Mouse (Mus musculus) neural tube, embryonic 14.5 days (tissue): Measurements from ENCODE around the gene Tmpo. TPM values are rescaled to one million over a fixed set of nuclear protein-coding genes. Genes with fewer than 3 reads are reported as not detected.

Experiments
- ATAC-seq: fragments of 200-750 bp; cut with Nextera tagmentation; 2 replicates; pipeline ENCODE4 v1.8.0; 2017; ENCODE audit warnings: low read depth, mild to moderate bottlenecking, moderate TSS enrichment, moderate library complexity
- H3K27ac ChIP-seq: fragments of 300-500 bp; sonication (generic); 2 replicates; pipeline ENCODE4 v1.5.1; 2014; ENCODE audit warnings: low read depth, mild to moderate bottlenecking, control low read depth, low read length, moderate library complexity, mixed read lengths
- H3K27me3 ChIP-seq: fragments of 300-500 bp; sonication (generic); 2 replicates; pipeline ENCODE4 v1.6.1; 2014; ENCODE audit warnings: low read length; ENCODE audit not compliant: control insufficient read depth, insufficient read depth
- H3K36me3 ChIP-seq: fragments of 300-500 bp; sonication (generic); 2 replicates; pipeline ENCODE4 v1.6.1; 2014; ENCODE audit warnings: low read length, mixed read lengths; ENCODE audit not compliant: control insufficient read depth, insufficient read depth
- H3K4me1 ChIP-seq: fragments of 300-500 bp; sonication (generic); 2 replicates; pipeline ENCODE4 v1.6.1; 2014; ENCODE audit warnings: low read length; ENCODE audit not compliant: control insufficient read depth, insufficient read depth
- H3K4me2 ChIP-seq: fragments of 300-500 bp; sonication (generic); 2 replicates; pipeline ENCODE4 v1.6.1; 2014; ENCODE audit warnings: mild to moderate bottlenecking, low read depth, low read length, control low read depth
- H3K4me3 ChIP-seq: fragments of 300-500 bp; sonication (generic); 2 replicates; pipeline ENCODE4 v1.5.1; 2014; ENCODE audit warnings: low read depth, low read length, control low read depth, mixed read lengths
- H3K9ac ChIP-seq: fragments of 300-500 bp; sonication (generic); replicated peaks from 2 replicates; pipeline ENCODE4 v1.6.1; 2014; ENCODE audit warnings: low read depth, mild to moderate bottlenecking, control low read depth, low read length, mixed read lengths
- H3K9me3 ChIP-seq: fragments of 300-500 bp; sonication (generic); 2 replicates; pipeline ENCODE4 v1.6.1; 2016; ENCODE audit warnings: low read length; ENCODE audit not compliant: control insufficient read depth
- WGBS: fragments of 180-500 bp; shearing (Covaris S2); extraction: QIAGEN DNeasy Blood & Tissue Kit; methylation state at CpG from one replicate; pipeline ENCODE4 v1.1.7; 2014; 5-methylcytosine and 5-hydroxymethylcytosine counted together
- polyA plus RNA-seq: library from polyadenylated mRNA; unstranded; fragments of >200 nt; fragmentation: Nextera tagmentation; extraction: Ambion mirVana; gene quantifications from 2 replicates; pipeline ENCODE4 v1.2.1, GENCODE M21; 2014

Tmpo gene
- polyA plus RNA-seq, 1 experiment from 2014 or later, result 96.1 TPM

GRCm38 (mm10) chr10:91137400-91137799, 43.7 kb downstream of the Tmpo start:
- no peak overlapping the region for H3K4me3 ChIP-seq
- H3K36me3 ChIP-seq, result no peaks in the 10 kb centered on the region
- no peak overlapping the region for H3K9ac ChIP-seq
- no peak overlapping the region for H3K27ac ChIP-seq
- H3K4me1 ChIP-seq, result no peaks in the 10 kb centered on the region
- WGBS, result 65% methylated on average over 9 of the region's 9 CpGs
- no peak overlapping the region for H3K4me2 ChIP-seq
- no peak for ATAC-seq
- no peaks in the 10 kb centered on the region for H3K9me3 ChIP-seq
- H3K27me3 ChIP-seq, result no peaks in the 10 kb centered on the region

DNA sequence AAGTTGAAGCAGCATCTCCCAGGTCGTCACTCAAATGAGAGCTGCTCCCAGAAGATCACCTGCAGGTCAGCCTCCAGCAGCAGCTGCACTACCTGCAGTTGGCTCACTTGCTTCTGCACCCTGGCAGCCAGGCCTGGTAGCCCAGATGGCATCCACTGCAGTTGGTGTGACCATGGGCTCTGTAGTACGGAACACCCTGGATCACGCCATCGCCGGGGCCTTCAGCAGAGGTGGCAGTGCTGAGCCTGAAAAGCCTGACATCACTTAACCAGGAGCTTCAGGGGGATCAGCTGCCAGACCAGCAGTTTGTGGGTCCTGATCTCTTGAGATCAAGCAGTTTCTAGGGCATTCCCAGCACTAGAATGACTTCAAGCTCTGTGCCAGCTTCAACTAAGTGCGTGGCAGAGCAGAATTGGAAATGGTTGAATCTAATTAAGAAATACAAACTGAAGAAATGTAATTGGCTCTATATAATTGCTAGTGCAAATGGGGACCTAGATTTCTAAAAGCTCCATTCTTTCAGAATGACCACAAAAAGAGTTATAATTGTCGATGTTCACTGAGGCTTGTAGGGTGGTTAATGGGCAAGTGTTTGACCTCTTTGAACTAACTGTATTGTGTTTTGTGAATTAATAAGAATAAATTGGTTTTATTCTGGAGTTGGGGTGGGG, 45.7 kb downstream of the Tmpo start:
- Histone ChIP-seq H3K4me1 (no peaks in the 10 kb centered on the region), H3K4me3 (no peak overlapping the region), H3K27ac (no peak overlapping the region), H3K9ac (no peak overlapping the region), H3K27me3 (no peaks in the 10 kb centered on the region), H3K9me3 (no peaks in the 10 kb centered on the region), H3K4me2 (no peak overlapping the region), H3K36me3 (no peaks in the 10 kb centered on the region)
- WGBS, result 86% methylated on average over 7 of the region's 7 CpGs
- ATAC-seq, result no peak

- Histone ChIP-seq H3K27ac (no peak overlapping the region), H3K9ac (no peak overlapping the region), H3K36me3 (no peaks in the 10 kb centered on the region), H3K4me3 (no peak overlapping the region), H3K4me1 (no peaks in the 10 kb centered on the region), H3K27me3 (no peaks in the 10 kb centered on the region), H3K4me2 (no peak overlapping the region), H3K9me3 (no peaks in the 10 kb centered on the region)
- 61% methylated on average over 1 of the region's 1 CpGs for WGBS
- ATAC-seq, result no peak
These were observed 49.5 kb downstream of the Tmpo start for GRCm38 (mm10) chr10:91131565-91131964.

GRCm38 (mm10) chr10:91130792-91131191, 50.3 kb downstream of the Tmpo start:
- Histone ChIP-seq H3K27me3 (no peaks in the 10 kb centered on the region), H3K9ac (no peak overlapping the region), H3K4me1 (no peaks in the 10 kb centered on the region), H3K9me3 (no peaks in the 10 kb centered on the region), H3K4me3 (no peak overlapping the region), H3K4me2 (no peak overlapping the region), H3K36me3 (no peaks in the 10 kb centered on the region), H3K27ac (no peak overlapping the region)
- WGBS, result 83% methylated on average over 3 of the region's 3 CpGs
- no peak for ATAC-seq

DNA sequence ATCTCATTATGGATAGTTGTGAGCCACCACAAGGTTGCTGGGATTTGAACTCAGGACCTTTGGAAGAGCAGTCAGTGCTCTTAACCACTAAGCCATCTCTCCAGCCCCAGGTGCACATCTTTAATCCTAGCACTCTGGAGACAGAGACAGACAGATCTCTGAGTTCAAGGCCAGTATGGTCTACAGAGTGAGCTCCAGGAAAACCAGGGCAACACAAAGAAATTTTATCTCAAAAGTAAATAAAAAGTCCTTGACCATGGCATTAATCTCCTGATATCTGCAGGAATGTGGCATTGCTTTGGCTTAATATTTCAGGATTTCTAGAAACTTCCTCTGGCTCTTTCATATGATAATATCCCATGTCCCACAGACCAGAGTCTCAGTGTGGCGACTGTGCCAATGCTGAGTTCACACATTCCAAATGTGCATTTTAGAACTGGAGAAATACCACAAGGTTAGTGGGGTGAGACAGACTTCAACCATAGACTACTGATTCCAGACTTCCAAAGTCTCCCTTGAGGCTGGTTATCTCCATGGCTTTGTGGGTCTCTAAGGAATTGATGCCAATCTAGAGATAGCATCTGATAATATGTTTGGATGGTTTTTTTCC, 52.5 kb downstream of the Tmpo start:
- Histone ChIP-seq H3K9me3 (no peaks in the 10 kb centered on the region), H3K4me1 (no peaks in the 10 kb centered on the region), H3K4me2 (no peak overlapping the region), H3K4me3 (no peak overlapping the region), H3K27me3 (no peaks in the 10 kb centered on the region), H3K9ac (no peak overlapping the region), H3K27ac (no peak overlapping the region), H3K36me3 (no peaks in the 10 kb centered on the region)
- WGBS, result 70% methylated on average over 1 of the region's 1 CpGs
- ATAC-seq, result no peak

DNA sequence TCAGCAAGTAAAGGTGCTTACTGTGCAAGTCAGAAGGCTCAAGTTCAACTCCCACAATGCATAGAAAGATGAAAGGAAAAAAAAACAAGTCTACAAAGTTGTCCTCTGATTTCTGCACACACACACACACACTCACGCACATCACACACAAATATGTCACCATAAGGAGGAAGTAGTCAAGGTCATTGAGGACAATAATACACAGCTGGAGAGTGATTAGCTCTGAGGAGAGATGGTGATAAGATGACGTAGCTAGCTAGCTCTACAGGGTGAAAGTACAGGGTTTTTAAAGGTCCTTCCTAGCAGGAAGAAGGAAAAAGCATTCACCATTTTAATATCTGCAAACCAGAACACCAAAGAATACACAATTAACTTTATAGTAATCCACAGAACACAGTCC, 53.7 kb downstream of the Tmpo start:
- no peaks in the 10 kb centered on the region for H3K27me3 ChIP-seq
- H3K4me1 ChIP-seq, result peaks cover 7% of the 10 kb centered on the region
- no peak for ATAC-seq
- H3K9me3 ChIP-seq, result no peaks in the 10 kb centered on the region
- H3K4me3 ChIP-seq, result no peak overlapping the region
- no peak overlapping the region for H3K27ac ChIP-seq
- H3K4me2 ChIP-seq, result no peak overlapping the region
- H3K36me3 ChIP-seq, result no peaks in the 10 kb centered on the region
- H3K9ac ChIP-seq, result no peak overlapping the region
- 77% methylated on average over 2 of the region's 2 CpGs for WGBS

- Histone ChIP-seq H3K9me3 (no peaks in the 10 kb centered on the region), H3K36me3 (no peaks in the 10 kb centered on the region), H3K9ac (no peak overlapping the region), H3K4me1 (peaks cover 13% of the 10 kb centered on the region), H3K4me2 (no peak overlapping the region), H3K27me3 (no peaks in the 10 kb centered on the region), H3K27ac (no peak overlapping the region), H3K4me3 (no peak overlapping the region)
- ATAC-seq, result no peak
- WGBS, result 79% methylated on average over 10 of the region's 10 CpGs
These were observed 54.3 kb downstream of the Tmpo start for GRCm38 (mm10) chr10:91126618-91127355.

- Histone ChIP-seq H3K4me3 (peak within 1 kb of the TSS; percentile 99), H3K9ac (peak within 1 kb of the TSS; percentile 98), H3K27me3 (no peaks in the 10 kb centered on the region), H3K9me3 (no peaks in the 10 kb centered on the region), H3K4me2 (peak within 1 kb of the TSS; percentile 91), H3K36me3 (peaks cover 10% of the 10 kb centered on the region), H3K4me1 (peaks cover 16% of the 10 kb centered on the region), H3K27ac (peak within 1 kb of the TSS; percentile 96)
- WGBS, result 14% methylated on average over 59 of the region's 59 CpGs
- peak; percentile 100 for ATAC-seq
These were observed 57.0 kb downstream of the Tmpo start, which contains the start of gene Slc25a3 for GRCm38 (mm10) chr10:91123828-91124822. TSS of gene Slc25a3 (minus strand) at chr10:91124059.
